Mouse (Mus musculus): ENCODE data around the gene Rnh1.

DNA sequence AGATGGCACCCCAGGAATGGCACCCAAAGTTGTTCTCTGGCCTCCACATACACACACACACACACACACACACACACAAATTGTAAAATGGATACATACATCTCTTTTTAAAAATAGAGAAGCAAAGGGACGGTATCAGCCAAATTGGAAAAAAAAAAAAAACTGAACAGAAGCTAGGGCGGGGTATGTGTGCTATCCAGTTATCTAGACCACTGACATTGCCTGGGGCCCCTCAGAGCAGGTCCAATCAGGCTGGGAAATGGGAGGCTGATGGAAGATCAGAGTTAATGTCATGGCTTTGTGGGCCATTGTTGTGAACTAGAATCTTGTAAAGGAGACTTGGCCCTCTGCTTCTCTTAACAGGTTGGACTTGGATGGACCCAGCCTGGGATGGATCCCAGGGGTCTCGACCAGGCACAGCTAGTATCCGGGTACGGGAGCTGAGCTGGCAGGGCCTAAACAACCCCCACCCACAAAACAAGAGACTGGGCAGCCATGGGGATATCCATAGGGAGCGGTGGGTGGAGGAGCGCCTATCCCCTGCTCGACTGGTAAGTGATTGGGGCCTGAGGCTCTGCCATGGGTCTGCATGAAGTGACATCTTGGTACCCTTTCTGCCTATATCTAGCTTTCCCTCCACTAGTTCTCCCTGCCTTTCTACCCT, 24.1 kb upstream of the Rnh1 start:
- no peak for TF ChIP-seq ZC3H11A (IDR thresholded peaks at IDR 0.05; ENCODE audit: low read depth, low read length)
- TF ChIP-seq ZMIZ1 (IDR thresholded peaks at IDR 0.05; ENCODE audit: low read depth, low read length) = no peak
- no peak for TF ChIP-seq USF1 (IDR thresholded peaks at IDR 0.05; ENCODE audit: low read depth, low read length)
- no peak for TF ChIP-seq POLR2A (IDR thresholded peaks at IDR 0.05; ENCODE audit: control insufficient read depth in 1 of 2, insufficient read depth in 1 of 2, low read depth in 1 of 2, low read length in 2 of 2, poor library complexity in 1 of 2)
- peak; percentile 58 for TF ChIP-seq GATA1 (IDR thresholded peaks at IDR 0.05; ENCODE audit: low read depth, low read length)
- TF ChIP-seq CTCF (IDR thresholded peaks at IDR 0.05 in 2 of 3, conservative IDR thresholded peaks at IDR 0.05 in 1 of 3; ENCODE audit: control insufficient read depth in 1 of 3, insufficient read depth in 1 of 3, low read depth in 2 of 3, low read length in 3 of 3, poor library complexity in 1 of 3, severe bottlenecking in 1 of 3) = no peak
- TF ChIP-seq JUND (IDR thresholded peaks at IDR 0.05; ENCODE audit: low read depth, low read length) = no peak
- no peak for TF ChIP-seq UBTF (IDR thresholded peaks at IDR 0.05; ENCODE audit: borderline replicate concordance, insufficient read depth, low read depth, low read length)

All from MEL (cell line).